Mouse (Mus musculus): ENCODE results near the gene Mboat2.

The Mboat2 gene

GRCm38 (mm10) chr12:24875908-24876307, 45.2 kb downstream of the Mboat2 start:
- H3K36me3 ChIP-seq (ENCODE audit: control insufficient read depth, insufficient read depth, low read length, poor library complexity, severe bottlenecking) = no peaks in the 10 kb centered on the region
- no peaks in the 10 kb centered on the region for H3K27me3 ChIP-seq (ENCODE audit: control insufficient read depth, insufficient read depth, low read length, poor library complexity, severe bottlenecking)
- no peak for DNase-seq (ENCODE audit: low read depth, low spot score)

GRCm38 (mm10) chr12:24877231-24877630, 46.6 kb downstream of the Mboat2 start:
- Histone ChIP-seq H3K36me3 (ENCODE audit: control insufficient read depth, insufficient read depth, low read length, poor library complexity, severe bottlenecking) (no peaks in the 10 kb centered on the region), H3K27me3 (ENCODE audit: control insufficient read depth, insufficient read depth, low read length, poor library complexity, severe bottlenecking) (no peaks in the 10 kb centered on the region)
- DNase-seq (ENCODE audit: low read depth, low spot score) = no peak

GRCm38 (mm10) chr12:24878090-24878489, 47.4 kb downstream of the Mboat2 start:
- no peak for DNase-seq (ENCODE audit: low read depth, low spot score)
- Histone ChIP-seq H3K27me3 (ENCODE audit: control insufficient read depth, insufficient read depth, low read length, poor library complexity, severe bottlenecking) (no peaks in the 10 kb centered on the region), H3K36me3 (ENCODE audit: control insufficient read depth, insufficient read depth, low read length, poor library complexity, severe bottlenecking) (no peaks in the 10 kb centered on the region)

GRCm38 (mm10) chr12:24878735-24879362, 48.2 kb downstream of the Mboat2 start:
- DNase-seq (ENCODE audit: low read depth, low spot score) = no peak
- Histone ChIP-seq H3K27me3 (ENCODE audit: control insufficient read depth, insufficient read depth, low read length, poor library complexity, severe bottlenecking) (no peaks in the 10 kb centered on the region), H3K36me3 (ENCODE audit: control insufficient read depth, insufficient read depth, low read length, poor library complexity, severe bottlenecking) (no peaks in the 10 kb centered on the region)

- H3K27me3 ChIP-seq (ENCODE audit: control insufficient read depth, insufficient read depth, low read length, poor library complexity, severe bottlenecking) = no peaks in the 10 kb centered on the region
- no peak for DNase-seq (ENCODE audit: low read depth, low spot score)
- no peaks in the 10 kb centered on the region for H3K36me3 ChIP-seq (ENCODE audit: control insufficient read depth, insufficient read depth, low read length, poor library complexity, severe bottlenecking)
Observed at GRCm38 (mm10) chr12:24879613-24880029, 48.9 kb downstream of the Mboat2 start.

- no peaks in the 10 kb centered on the region for H3K36me3 ChIP-seq (ENCODE audit: control insufficient read depth, insufficient read depth, low read length, poor library complexity, severe bottlenecking)
- H3K27me3 ChIP-seq (ENCODE audit: control insufficient read depth, insufficient read depth, low read length, poor library complexity, severe bottlenecking) = no peaks in the 10 kb centered on the region
- DNase-seq (ENCODE audit: low read depth, low spot score) = no peak
Observed at GRCm38 (mm10) chr12:24883279-24883678, 52.6 kb downstream of the Mboat2 start.

GRCm38 (mm10) chr12:24886800-24887199, 56.1 kb downstream of the Mboat2 start:
- no peak for DNase-seq (ENCODE audit: low read depth, low spot score)
- no peaks in the 10 kb centered on the region for H3K27me3 ChIP-seq (ENCODE audit: control insufficient read depth, insufficient read depth, low read length, poor library complexity, severe bottlenecking)

GRCm38 (mm10) chr12:24889371-24890051, 58.8 kb downstream of the Mboat2 start:
- DNase-seq (ENCODE audit: low read depth, low spot score) = no peak
- H3K36me3 ChIP-seq (ENCODE audit: control insufficient read depth, insufficient read depth, low read length, poor library complexity, severe bottlenecking) = no peaks in the 10 kb centered on the region
- no peaks in the 10 kb centered on the region for H3K27me3 ChIP-seq (ENCODE audit: control insufficient read depth, insufficient read depth, low read length, poor library complexity, severe bottlenecking)

More at GRCm38 (mm10) chr12:24886800-24887199, 56.1 kb downstream of the Mboat2 start:
- no peaks in the 10 kb centered on the region for H3K36me3 ChIP-seq (ENCODE audit: control insufficient read depth, insufficient read depth, low read length, poor library complexity, severe bottlenecking)

GRCm38 (mm10) chr12:24890158-24890557, 59.5 kb downstream of the Mboat2 start:
- no peaks in the 10 kb centered on the region for H3K27me3 ChIP-seq (ENCODE audit: control insufficient read depth, insufficient read depth, low read length, poor library complexity, severe bottlenecking)
- no peak for DNase-seq (ENCODE audit: low read depth, low spot score)
- H3K36me3 ChIP-seq (ENCODE audit: control insufficient read depth, insufficient read depth, low read length, poor library complexity, severe bottlenecking) = no peaks in the 10 kb centered on the region

- DNase-seq (ENCODE audit: low read depth, low spot score) = no peak
- Histone ChIP-seq H3K27me3 (ENCODE audit: control insufficient read depth, insufficient read depth, low read length, poor library complexity, severe bottlenecking) (no peaks in the 10 kb centered on the region), H3K36me3 (ENCODE audit: control insufficient read depth, insufficient read depth, low read length, poor library complexity, severe bottlenecking) (no peaks in the 10 kb centered on the region)
Observed at GRCm38 (mm10) chr12:24890684-24891459, 60.2 kb downstream of the Mboat2 start.

- no peaks in the 10 kb centered on the region for H3K36me3 ChIP-seq (ENCODE audit: control insufficient read depth, insufficient read depth, low read length, poor library complexity, severe bottlenecking)
- DNase-seq (ENCODE audit: low read depth, low spot score) = no peak
Observed at GRCm38 (mm10) chr12:24892536-24892935, 61.9 kb downstream of the Mboat2 start.

GRCm38 (mm10) chr12:24893777-24894468, 63.2 kb downstream of the Mboat2 start:
- no peaks in the 10 kb centered on the region for H3K36me3 ChIP-seq (ENCODE audit: control insufficient read depth, insufficient read depth, low read length, poor library complexity, severe bottlenecking)
- no peak for DNase-seq (ENCODE audit: low read depth, low spot score)
- no peaks in the 10 kb centered on the region for H3K27me3 ChIP-seq (ENCODE audit: control insufficient read depth, insufficient read depth, low read length, poor library complexity, severe bottlenecking)

More at GRCm38 (mm10) chr12:24892536-24892935, 61.9 kb downstream of the Mboat2 start:
- no peaks in the 10 kb centered on the region for H3K27me3 ChIP-seq (ENCODE audit: control insufficient read depth, insufficient read depth, low read length, poor library complexity, severe bottlenecking)

- no peaks in the 10 kb centered on the region; the same call in 1 of the 2 replicates for H3K27me3 ChIP-seq (ENCODE audit: control insufficient read depth, insufficient read depth, low read length, poor library complexity, severe bottlenecking)
- no peaks in the 10 kb centered on the region for H3K36me3 ChIP-seq (ENCODE audit: control insufficient read depth, insufficient read depth, low read length, poor library complexity, severe bottlenecking)
- DNase-seq (ENCODE audit: low read depth, low spot score) = no peak
Observed at GRCm38 (mm10) chr12:24895352-24895751, 64.7 kb downstream of the Mboat2 start.

- Histone ChIP-seq H3K27me3 (ENCODE audit: control insufficient read depth, insufficient read depth, low read length, poor library complexity, severe bottlenecking) (no peaks in the 10 kb centered on the region; the same call in 1 of the 2 replicates), H3K36me3 (ENCODE audit: control insufficient read depth, insufficient read depth, low read length, poor library complexity, severe bottlenecking) (no peaks in the 10 kb centered on the region)
- no peak for DNase-seq (ENCODE audit: low read depth, low spot score)
Observed at GRCm38 (mm10) chr12:24897354-24897753, 66.7 kb downstream of the Mboat2 start.

Measured in splenic B cell, adult 2 months (primary cell).